Comparison of ENCODE assay signal across 8 mouse cellular contexts in the genomic region with DNA sequence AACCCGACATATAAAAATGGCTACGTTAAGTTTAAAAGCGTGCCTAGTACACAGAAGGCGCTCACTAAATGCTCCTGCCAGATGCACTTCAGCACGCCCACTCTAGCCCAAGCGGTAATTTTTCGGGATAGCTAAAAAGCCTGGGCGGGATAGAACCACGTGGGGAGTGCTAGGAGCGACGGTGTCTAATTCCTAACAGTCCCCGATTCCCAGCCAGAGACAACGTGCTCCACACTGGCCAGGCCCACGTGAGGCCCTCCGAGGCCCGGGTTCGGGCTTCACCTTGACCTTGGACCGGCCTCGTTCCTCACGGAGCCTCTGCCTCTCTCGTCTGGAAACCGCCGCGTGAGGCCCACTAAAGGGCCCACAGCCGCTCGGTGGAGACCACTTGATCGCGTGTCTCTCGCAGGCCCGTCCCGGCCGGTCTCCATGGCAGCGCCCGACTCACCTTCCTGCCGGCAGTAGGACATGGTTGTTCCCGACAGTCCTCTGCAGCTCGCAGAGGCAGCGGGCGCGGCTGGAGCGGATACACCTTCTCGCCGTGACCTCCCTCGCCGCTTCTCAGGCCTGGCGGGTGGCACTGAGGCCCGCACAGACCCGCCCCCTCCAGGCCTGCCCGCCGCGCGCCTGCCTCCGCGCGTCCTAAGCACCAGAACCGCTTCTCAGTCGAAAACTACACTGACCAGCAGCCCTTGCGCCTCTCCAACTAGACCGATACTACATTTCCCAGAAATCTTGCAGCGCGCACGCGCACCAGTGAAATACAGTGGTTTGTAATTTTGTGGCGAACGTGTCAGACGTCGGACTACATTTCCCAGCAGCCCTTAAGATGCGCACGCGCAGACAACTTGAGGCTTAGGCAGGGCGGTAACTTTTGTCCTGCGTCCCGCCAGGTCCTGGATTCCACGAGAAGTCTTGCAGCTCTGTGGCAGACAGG. TPM values are rescaled to one million over a fixed set of nuclear protein-coding genes. Genes with fewer than 3 reads are reported as not detected.
DNase-seq lines count a peak whose midpoint lies in the region; ATAC-seq lines count a peak whose summit lies in the region.

A gene (minus strand): TSS at position 679 of the 937 bp plus-strand sequence.
A gene (plus strand): TSS at position 836 of the 937 bp plus-strand sequence.

- H3K36me3 ChIP-seq in intestine, embryonic 14.5 days (ENCODE audit: control insufficient read depth, insufficient read depth, low read length), result peaks cover 33% of the 10 kb centered on the region

- H3K4me1 ChIP-seq in intestine, embryonic 14.5 days (replicated peaks; ENCODE audit: control insufficient read depth, insufficient read depth, low read length), result peaks cover 9% of the 10 kb centered on the region

- peak within 1 kb of the TSS; percentile 67 for H3K27ac ChIP-seq in intestine, embryonic 14.5 days (ENCODE audit: low read depth)

- no peaks in the 10 kb centered on the region for H3K9me3 ChIP-seq in intestine, embryonic 14.5 days (ENCODE audit: control insufficient read depth, low read length)

- DNase-seq in adrenal gland, adult 18-20 months (ENCODE audit: low spot score in 2 of 2), result peak; percentile 91 to 93
- DNase-seq in embryo, embryonic 11 days, result peak; percentile 98
- peak; percentile 98 for DNase-seq in gastrocnemius, postnatal 25 days
- peak; percentile 96 for DNase-seq in intestine, embryonic 14.5 days (ENCODE audit: low spot score)
- DNase-seq in left cerebral cortex, postnatal 14 days (ENCODE audit: low spot score in 2 of 2), result peak; percentile 99
- DNase-seq in mesoderm, embryonic 11.5 days (ENCODE audit: low read depth, low spot score), result peak; percentile 100
- peak; percentile 99 to 100 for DNase-seq in right cerebral cortex, postnatal 36 days (ENCODE audit: low spot score in 2 of 2)
- peak; percentile 99 for DNase-seq in yolk sac, embryonic 10.5 days (ENCODE audit: low spot score)

- H3K4me3 ChIP-seq in intestine, embryonic 14.5 days (ENCODE audit: low read depth, low read length), result peak within 1 kb of the TSS; percentile 76

- WGBS in intestine, embryonic 14.5 days, result under 1% methylated on average over 74 of the region's 74 CpGs

- peak; percentile 96 for ATAC-seq in intestine, embryonic 14.5 days (replicated peaks; ENCODE audit: low FRiP score, low TSS enrichment, low read depth)

- peak within 1 kb of the TSS; percentile 76 for H3K9ac ChIP-seq in intestine, embryonic 14.5 days (ENCODE audit: low read length)

- peak within 1 kb of the TSS; percentile 76 for H3K4me2 ChIP-seq in intestine, embryonic 14.5 days (ENCODE audit: low read length)

- H3K27me3 ChIP-seq in intestine, embryonic 14.5 days (replicated peaks; ENCODE audit: control insufficient read depth, insufficient read depth, low read length), result no peaks in the 10 kb centered on the region

- intact Hi-C loops in left cerebral cortex, postnatal 14 days (cut with DNase I), result no loop called here

RNA-seq across cellular contexts. Expression of the first gene that starts in this region (rescaled TPM):
- 10 to 100 TPM; 19.5 to 21.5 TPM for total RNA-seq in adrenal gland, adult 18-20 months (2021)
- 1 to 10 TPM; 8.6 to 8.7 TPM for total RNA-seq in gastrocnemius, postnatal 25 days (2021)
- 37.7 and 38.5 TPM in 2 replicates for polyA plus RNA-seq in intestine, embryonic 14.5 days (2014; fragmentation: Nextera tagmentation; extraction: Ambion mirVana)
- total RNA-seq in left cerebral cortex, postnatal 14 days (2021), result 10 to 100 TPM; 19.0 to 19.5 TPM

RNA-seq across cellular contexts. Expression of the second gene that starts in this region (rescaled TPM):
- 10 to 100 TPM; 45.9 to 55.6 TPM for total RNA-seq in adrenal gland, adult 18-20 months (2021)
- total RNA-seq in gastrocnemius, postnatal 25 days (2021), result 10 to 100 TPM; 22.7 to 39.4 TPM
- polyA plus RNA-seq in intestine, embryonic 14.5 days (2014; fragmentation: Nextera tagmentation; extraction: Ambion mirVana), result 45.4 and 48.3 TPM in 2 replicates
- 10 to 100 TPM; 23.0 to 26.7 TPM for total RNA-seq in left cerebral cortex, postnatal 14 days (2021)

Comparison
In these comparisons a context has a peak if more than half of its experiments do, and no peak if none do; other contexts are left out.
1. Peak in every context shown above with its lines: DNase-seq, ATAC-seq, H3K4me3 ChIP-seq and H3K27ac ChIP-seq.